Mouse (Mus musculus) forebrain, embryonic 16.5 days (tissue): ENCODE data around the gene Elovl7. TPM values are rescaled to one million over a fixed set of nuclear protein-coding genes. Genes with fewer than 3 reads are reported as not detected.

Experiments used
- ATAC-seq: fragments of 200-750 bp; cut with Nextera tagmentation; 2 replicates; pipeline ENCODE4 v1.8.0; 2017; ENCODE audit warnings: mild to moderate bottlenecking, moderate library complexity
- H3K27ac ChIP-seq: fragments of 300-500 bp; sonication (generic); 2 replicates; pipeline ENCODE4 v1.5.1; 2014; ENCODE audit warnings: low read length, control low read depth
- H3K27me3 ChIP-seq: fragments of 300-500 bp; sonication (generic); replicated peaks from 2 replicates; pipeline ENCODE4 v1.6.1; 2014; ENCODE audit warnings: low read length; ENCODE audit not compliant: control insufficient read depth, insufficient read depth
- H3K36me3 ChIP-seq: fragments of 300-500 bp; sonication (generic); 2 replicates; pipeline ENCODE4 v1.6.1; 2014; ENCODE audit not compliant: control insufficient read depth, insufficient read depth
- H3K4me1 ChIP-seq: fragments of 300-500 bp; sonication (generic); replicated peaks from 2 replicates; pipeline ENCODE4 v1.6.1; 2014; ENCODE audit warnings: low read length; ENCODE audit not compliant: control insufficient read depth, insufficient read depth
- H3K4me2 ChIP-seq: fragments of 300-500 bp; sonication (generic); 2 replicates; pipeline ENCODE4 v1.6.1; 2014; ENCODE audit warnings: mild to moderate bottlenecking, low read length, control low read depth
- H3K4me3 ChIP-seq: fragments of 300-500 bp; sonication (generic); replicated peaks from 2 replicates; pipeline ENCODE4 v1.5.1; 2014; ENCODE audit warnings: mild to moderate bottlenecking, low read length, control low read depth
- H3K9ac ChIP-seq: fragments of 300-500 bp; sonication (generic); replicated peaks from 2 replicates; pipeline ENCODE4 v1.6.1; 2014; ENCODE audit warnings: low read depth, low read length, control low read depth
- H3K9me3 ChIP-seq: fragments of 300-500 bp; sonication (generic); 2 replicates; pipeline ENCODE4 v1.6.1; 2016; ENCODE audit warnings: low read length; ENCODE audit not compliant: control insufficient read depth
- WGBS: fragments of 180-500 bp; shearing (Covaris S2); extraction: QIAGEN DNeasy Blood & Tissue Kit; methylation state at CpG from one replicate; pipeline ENCODE4 v1.1.7; 2014; 5-methylcytosine and 5-hydroxymethylcytosine counted together
- polyA plus RNA-seq: library from polyadenylated mRNA; unstranded; fragments of >200 nt; fragmentation: Nextera tagmentation; extraction: Ambion mirVana; gene quantifications from 2 replicates; pipeline ENCODE4 v1.2.1, GENCODE M21; 2015

Gene Elovl7
- polyA plus RNA-seq: 1.8 and 2.4 TPM in 2 replicates

DNA sequence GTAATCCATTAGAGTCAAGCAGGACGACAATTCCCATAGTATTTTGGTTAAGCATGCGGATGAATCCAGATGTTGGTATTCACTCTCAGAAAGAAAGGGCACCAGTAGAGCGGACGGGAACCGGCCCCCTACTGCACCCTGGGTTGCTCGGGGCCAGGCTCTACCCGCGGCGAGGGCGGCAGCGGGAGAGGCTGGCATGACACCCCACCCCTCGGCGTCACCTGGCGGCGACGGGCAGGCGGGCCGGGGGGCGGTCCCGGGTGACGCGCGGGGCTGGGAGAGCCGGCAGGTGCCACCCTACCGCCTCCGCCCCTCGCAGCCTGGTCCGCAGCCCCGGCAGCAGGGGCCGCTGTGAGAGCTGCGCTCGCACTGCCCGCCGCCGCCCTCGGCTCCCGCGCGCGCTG lies at the start of gene Elovl7:
Gene Elovl7 (plus strand): TSS at position 324 of the 404 bp plus-strand sequence.
- peak; percentile 95 for ATAC-seq
- H3K36me3 ChIP-seq: no peaks in the 10 kb centered on the region
- H3K9me3 ChIP-seq: no peaks in the 10 kb centered on the region
- H3K9ac ChIP-seq: peak within 1 kb of the TSS; percentile 79
- no peak within 1 kb of the TSS for H3K27ac ChIP-seq
- H3K27me3 ChIP-seq: 0 out of 2 replicates have a peak, but pooled peaks cover 8% of the 10 kb centered on the region
- peak within 1 kb of the TSS; percentile 78 for H3K4me3 ChIP-seq
- H3K4me2 ChIP-seq: peak within 1 kb of the TSS; percentile 100
- peaks cover 10% of the 10 kb centered on the region for H3K4me1 ChIP-seq
- under 1% methylated on average over 39 of the region's 40 CpGs for WGBS

GRCm38 (mm10) chr13:108164621-108165020 lies 49.6 kb upstream of the Elovl7 start:
- H3K9ac ChIP-seq: no peak overlapping the region
- no peak overlapping the region for H3K27ac ChIP-seq
- no peaks in the 10 kb centered on the region for H3K27me3 ChIP-seq
- ATAC-seq: no peak
- 92% methylated on average over 3 of the region's 3 CpGs for WGBS
- no peak overlapping the region for H3K4me2 ChIP-seq
- peaks cover 3% of the 10 kb centered on the region; the same call in 1 of the 2 replicates for H3K36me3 ChIP-seq
- peaks cover 3% of the 10 kb centered on the region for H3K4me1 ChIP-seq
- no peak overlapping the region for H3K4me3 ChIP-seq
- H3K9me3 ChIP-seq: no peaks in the 10 kb centered on the region

GRCm38 (mm10) chr13:108170002-108170401 lies 44.2 kb upstream of the Elovl7 start:
- no peaks in the 10 kb centered on the region for H3K9me3 ChIP-seq
- H3K9ac ChIP-seq: no peak overlapping the region
- WGBS: 96% methylated on average over 1 of the region's 1 CpGs
- no peak overlapping the region for H3K27ac ChIP-seq
- H3K4me1 ChIP-seq: no peaks in the 10 kb centered on the region
- ATAC-seq: no peak
- no peak overlapping the region for H3K4me3 ChIP-seq
- no peak overlapping the region for H3K4me2 ChIP-seq
- peaks cover 2% of the 10 kb centered on the region; the same call in 1 of the 2 replicates for H3K36me3 ChIP-seq
- H3K27me3 ChIP-seq: no peaks in the 10 kb centered on the region

DNA sequence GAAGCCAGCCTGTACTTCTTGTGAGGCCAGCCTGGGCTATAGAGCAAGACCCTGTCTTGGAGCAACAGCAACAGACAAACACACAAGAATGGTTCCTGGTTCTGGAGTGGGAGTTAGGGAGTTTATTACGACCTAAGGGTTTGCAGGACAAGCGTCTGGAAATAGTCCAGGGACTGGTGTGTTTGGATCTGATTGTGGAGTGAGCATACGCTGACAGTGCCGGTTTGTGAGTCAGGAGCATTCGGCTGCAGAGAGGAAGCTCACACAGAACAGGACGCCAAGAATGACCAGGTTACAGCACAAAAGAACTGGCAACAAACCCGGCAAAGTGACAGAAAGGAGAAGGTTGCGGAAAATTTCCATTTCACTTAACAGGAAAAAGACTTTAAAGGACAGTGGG lies 43.7 kb upstream of the Elovl7 start:
- WGBS: 91% methylated on average over 8 of the region's 8 CpGs
- no peak overlapping the region for H3K4me3 ChIP-seq
- H3K4me2 ChIP-seq: no peak overlapping the region
- H3K36me3 ChIP-seq: peaks cover 2% of the 10 kb centered on the region; the same call in 1 of the 2 replicates
- H3K9ac ChIP-seq: no peak overlapping the region
- ATAC-seq: no peak
- no peaks in the 10 kb centered on the region for H3K9me3 ChIP-seq
- no peaks in the 10 kb centered on the region for H3K27me3 ChIP-seq
- H3K27ac ChIP-seq: no peak overlapping the region
- H3K4me1 ChIP-seq: no peaks in the 10 kb centered on the region

- no peaks in the 10 kb centered on the region for H3K27me3 ChIP-seq
- WGBS: 91% methylated on average over 8 of the region's 8 CpGs
- no peak overlapping the region for H3K27ac ChIP-seq
- H3K9ac ChIP-seq: no peak overlapping the region
- peaks cover 14% of the 10 kb centered on the region for H3K36me3 ChIP-seq
- no peaks in the 10 kb centered on the region for H3K9me3 ChIP-seq
- no peak overlapping the region for H3K4me3 ChIP-seq
- H3K4me2 ChIP-seq: no peak overlapping the region
- ATAC-seq: no peak
- H3K4me1 ChIP-seq: no peaks in the 10 kb centered on the region
These were observed 34.6 kb upstream of the Elovl7 start for GRCm38 (mm10) chr13:108179618-108180017.

DNA sequence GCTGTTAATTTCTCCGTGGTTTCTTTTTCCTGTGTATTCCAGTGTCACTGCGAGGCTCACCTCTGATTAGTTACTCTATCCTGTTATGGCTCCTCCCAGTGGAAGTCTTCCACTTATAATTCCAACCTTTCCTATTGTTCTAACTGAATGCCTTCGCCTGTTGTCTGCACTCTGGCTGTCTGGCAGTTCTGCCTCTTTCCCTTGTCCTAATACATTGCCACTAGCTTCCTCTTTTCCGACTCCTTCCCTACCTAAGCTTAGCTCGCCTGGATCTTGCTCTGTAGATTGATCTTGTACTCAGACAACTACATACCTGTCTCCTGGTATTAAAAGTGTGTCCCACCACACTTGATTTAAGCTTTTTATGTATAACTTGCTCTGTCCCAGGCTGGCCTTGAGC lies 33.4 kb upstream of the Elovl7 start:
- Histone ChIP-seq H3K4me2 (no peak overlapping the region), H3K36me3 (peaks cover 17% of the 10 kb centered on the region), H3K9ac (no peak overlapping the region), H3K4me3 (no peak overlapping the region), H3K9me3 (no peaks in the 10 kb centered on the region), H3K4me1 (no peaks in the 10 kb centered on the region), H3K27me3 (no peaks in the 10 kb centered on the region), H3K27ac (no peak overlapping the region)
- no peak for ATAC-seq
- 90% methylated on average over 5 of the region's 5 CpGs for WGBS

DNA sequence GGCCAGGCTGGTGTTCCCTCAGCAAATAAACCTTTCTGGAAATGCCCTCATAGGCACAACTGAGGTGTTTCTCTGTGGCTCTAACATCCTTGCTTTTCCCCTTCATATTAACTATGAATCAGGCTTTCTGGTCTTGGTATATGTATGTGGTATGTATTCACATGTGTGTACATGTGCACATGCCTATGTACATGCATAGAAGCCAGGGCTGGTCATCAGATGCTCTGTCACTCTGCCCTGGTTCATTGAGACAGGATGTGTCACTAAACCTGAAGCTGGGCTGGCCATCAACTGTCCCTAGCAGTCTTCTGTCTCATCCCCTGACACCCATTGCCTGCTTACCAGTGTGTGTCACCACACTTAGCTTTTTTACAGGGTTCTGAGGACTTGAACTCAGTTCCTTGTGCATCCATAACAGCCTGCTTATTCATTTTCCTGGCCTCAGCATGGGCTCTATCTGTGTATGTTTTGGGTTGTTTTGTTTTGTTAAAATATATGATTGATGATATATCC lies 29.4 kb upstream of the Elovl7 start:
- Histone ChIP-seq H3K4me3 (no peak overlapping the region), H3K9me3 (no peaks in the 10 kb centered on the region), H3K27me3 (no peaks in the 10 kb centered on the region), H3K4me1 (no peaks in the 10 kb centered on the region), H3K4me2 (no peak overlapping the region), H3K9ac (no peak overlapping the region), H3K27ac (no peak overlapping the region), H3K36me3 (peaks cover 13% of the 10 kb centered on the region)
- ATAC-seq: no peak

- 90% methylated on average over 3 of the region's 3 CpGs for WGBS
- no peak for ATAC-seq
- no peak overlapping the region for H3K4me3 ChIP-seq
- H3K4me2 ChIP-seq: no peak overlapping the region
- no peaks in the 10 kb centered on the region for H3K4me1 ChIP-seq
- no peaks in the 10 kb centered on the region for H3K9me3 ChIP-seq
- H3K36me3 ChIP-seq: peaks cover 13% of the 10 kb centered on the region
- no peak overlapping the region for H3K9ac ChIP-seq
- no peak overlapping the region for H3K27ac ChIP-seq
- no peaks in the 10 kb centered on the region for H3K27me3 ChIP-seq
These were observed 28.7 kb upstream of the Elovl7 start for GRCm38 (mm10) chr13:108185530-108185929.

DNA sequence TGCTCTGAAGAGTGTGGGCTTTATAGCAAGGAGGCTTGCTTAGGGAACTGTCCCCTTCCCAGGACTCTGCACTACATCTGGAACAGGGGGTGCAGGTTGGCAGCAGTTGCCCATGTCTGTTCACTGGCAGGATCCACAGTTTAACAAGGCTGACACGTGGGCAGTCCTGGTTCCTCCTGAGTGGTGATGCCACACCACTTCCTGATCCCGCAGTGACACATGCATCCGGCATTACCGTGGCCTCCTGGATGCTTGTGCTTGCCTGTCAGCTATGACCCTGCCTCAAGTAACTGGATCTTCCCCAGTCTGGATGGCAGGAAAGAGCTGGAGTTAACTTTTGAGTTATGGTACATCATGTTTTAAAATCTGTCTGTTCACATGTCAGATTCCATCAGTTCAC lies 26.2 kb upstream of the Elovl7 start:
- Histone ChIP-seq H3K9ac (no peak overlapping the region), H3K4me1 (no peaks in the 10 kb centered on the region), H3K4me3 (no peak overlapping the region), H3K4me2 (no peak overlapping the region), H3K27ac (no peak overlapping the region), H3K36me3 (peaks cover 9% of the 10 kb centered on the region), H3K9me3 (no peaks in the 10 kb centered on the region), H3K27me3 (no peaks in the 10 kb centered on the region)
- no peak for ATAC-seq
- WGBS: 94% methylated on average over 4 of the region's 4 CpGs
